Mouse (Mus musculus): ENCODE data around the gene Il3.

- TF ChIP-seq CTCF (IDR thresholded peaks at IDR 0.05; ENCODE audit: insufficient read depth, low read depth, low read length), result no peak
- no peak for TF ChIP-seq POLR2A (IDR thresholded peaks at IDR 0.05; ENCODE audit: insufficient read depth, low read depth, low read length)
These were observed 22.6 kb downstream of the Il3 start for GRCm38 (mm10) chr11:54244465-54244864.

Measured in olfactory bulb, adult 2 months (tissue).